Mouse (Mus musculus) kidney, adult 10 weeks (tissue): Measurements from ENCODE around the gene Vmn1r85. TPM values are rescaled to one million over a fixed set of nuclear protein-coding genes. Genes with fewer than 3 reads are reported as not detected.

Experiments used
- polyA plus RNA-seq: library from polyadenylated mRNA; stranded (reverse); fragments of 350-450 nt; fragmentation: Illumina TruSeq; extraction: RNeasy Lipid Tissue Mini Kit (QIAGEN cat#74804); gene quantifications from one replicate; pipeline ENCODE4 v1.2.3, GENCODE M21; 2014; ENCODE audit warnings: low read depth, low replicate concordance

Gene Vmn1r85
- polyA plus RNA-seq, result not detected

GRCm38 (mm10) chr7:13095073-13095472 is at the start of gene Vmn1r85:
TSS of gene Vmn1r85 (minus strand) at chr7:13095173.

DNA sequence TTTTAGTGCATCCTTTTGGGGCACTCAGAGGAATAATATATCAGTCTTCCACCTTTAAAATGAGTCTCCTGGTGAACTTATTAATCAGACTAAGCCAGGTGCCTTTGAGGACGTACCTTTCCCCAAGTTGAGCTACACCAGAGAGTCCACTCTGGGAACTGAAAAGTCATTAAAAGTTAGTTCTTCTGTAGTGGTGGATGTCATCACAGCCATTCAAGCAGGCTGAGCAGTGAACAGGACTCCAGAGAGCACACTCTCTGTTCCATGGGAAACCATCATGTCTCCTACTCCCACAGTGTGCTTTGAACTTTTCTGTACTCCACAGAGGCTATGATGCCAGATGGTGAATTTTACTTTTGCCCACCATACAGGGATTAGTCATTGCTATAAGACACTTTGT is 45.1 kb upstream of the Vmn1r85 start, which contains the start of gene Vmn1r87:
TSS of gene Vmn1r87 (minus strand) at position 101 of the 400 bp plus-strand sequence.

GRCm38 (mm10) chr7:13119817-13120216 is 24.8 kb upstream of the Vmn1r85 start, which contains the start of gene Vmn1r86:
TSS of gene Vmn1r86 (minus strand) at chr7:13119917.

DNA sequence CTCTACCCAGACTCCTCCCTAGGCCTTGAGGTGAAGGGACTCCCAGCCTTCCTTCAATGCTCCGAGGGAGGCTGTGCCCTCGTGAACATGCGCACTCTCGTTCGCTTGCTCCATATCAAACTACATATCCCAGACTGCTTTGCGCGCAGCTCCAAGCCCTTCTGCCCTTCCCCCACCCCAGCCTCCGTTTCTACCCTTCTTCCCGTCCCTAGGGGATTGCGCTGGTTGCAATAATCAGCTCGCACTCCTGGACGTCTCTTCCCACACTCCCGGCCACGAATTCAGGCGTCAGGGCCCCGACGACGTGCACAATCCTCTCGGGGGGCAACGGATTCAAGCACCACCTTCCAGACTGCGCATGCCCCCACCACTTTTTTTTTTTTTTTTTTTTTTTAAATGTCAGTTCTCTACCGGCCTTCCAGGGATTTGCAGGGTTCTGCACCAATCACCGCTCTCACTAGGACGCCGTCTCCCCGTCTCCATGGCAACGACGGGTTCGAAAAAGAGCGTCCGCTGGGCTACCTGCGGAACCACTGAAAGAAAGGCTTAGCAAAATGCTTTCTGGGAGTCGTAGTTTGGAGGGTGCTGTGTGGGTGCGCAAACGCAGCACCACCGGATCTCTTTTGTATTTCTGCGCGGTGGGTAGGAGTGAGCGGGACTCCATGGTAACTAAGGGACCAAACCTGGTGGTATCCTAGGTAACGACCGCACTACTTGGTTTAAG is 40.5 kb downstream of the Vmn1r85 start, which contains the start of gene Mzf1:
TSS of gene Mzf1 (minus strand) at position 478 of the 724 bp plus-strand sequence.

GRCm38 (mm10) chr7:13037901-13038555 is 56.9 kb downstream of the Vmn1r85 start, which contains the start of gene Ube2m:
TSS of gene Ube2m (minus strand) at chr7:13038275.

DNA sequence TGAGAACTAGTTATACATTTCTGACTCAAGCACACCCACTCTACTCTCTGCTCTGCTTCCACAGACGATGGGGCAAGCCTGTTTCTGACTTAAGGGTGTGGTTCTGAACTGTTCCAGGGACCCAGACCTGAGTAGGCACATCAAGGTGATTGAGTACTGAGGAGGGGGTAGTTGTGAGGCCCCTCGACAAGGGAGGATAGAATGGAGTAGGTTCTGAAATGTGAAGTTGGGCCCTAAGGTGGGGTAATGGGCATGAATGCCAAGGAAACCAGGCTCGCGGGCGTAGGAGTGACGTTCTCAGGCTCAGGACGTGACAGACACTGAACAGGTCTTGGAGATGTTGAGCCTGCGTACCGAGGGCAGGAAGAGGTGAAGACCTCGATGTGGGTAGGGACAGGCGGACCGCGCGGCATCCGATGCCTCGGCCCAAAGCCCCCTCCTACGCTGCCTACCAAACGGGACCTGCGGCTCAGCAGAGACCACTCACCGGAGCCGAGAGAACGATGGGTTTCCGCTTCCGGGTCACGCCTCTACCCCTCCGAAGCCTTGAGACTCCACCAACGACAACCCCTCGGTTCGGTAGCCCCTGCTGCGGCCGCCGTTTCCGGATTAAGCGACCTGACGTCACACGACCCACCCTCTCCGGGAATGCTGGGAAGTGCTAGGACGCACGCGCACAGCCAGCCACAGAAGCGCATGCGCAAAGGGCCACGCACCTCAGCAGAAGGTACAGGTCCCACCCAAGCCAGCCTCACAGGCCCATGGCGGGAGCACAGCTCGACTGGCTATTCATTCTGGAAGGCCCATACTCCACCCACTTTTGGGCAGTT is 60.6 kb downstream of the Vmn1r85 start, which contains the start of gene Chmp2a:
TSS of gene Chmp2a (minus strand) at position 660 of the 830 bp plus-strand sequence.

Other genes starting within 250 kb of the Vmn1r85 start
- gene Zfp128, start 214.0 kb downstream of the Vmn1r85 start, polyA plus RNA-seq, result 5.7 TPM
- 5.6 TPM for gene Zscan22, start 197.4 kb downstream of the Vmn1r85 start, polyA plus RNA-seq
- gene Rps5, start 172.9 kb downstream of the Vmn1r85 start, polyA plus RNA-seq, result 13.9 TPM
- 0.16 TPM for gene Rnf225, start 167.8 kb downstream of the Vmn1r85 start, polyA plus RNA-seq
- 2.7 TPM for gene Zfp324, start 129.3 kb downstream of the Vmn1r85 start, polyA plus RNA-seq
- gene Zfp446, start 117.3 kb downstream of the Vmn1r85 start, polyA plus RNA-seq, result 2.0 TPM
- gene Slc27a5, start 97.0 kb downstream of the Vmn1r85 start, polyA plus RNA-seq, result not detected
- gene Trim28, start 96.1 kb downstream of the Vmn1r85 start, polyA plus RNA-seq, result 13.1 TPM
- gene Zbtb45, start 85.1 kb downstream of the Vmn1r85 start, polyA plus RNA-seq, result 0.44 TPM
- 117 TPM for gene Chmp2a, start 60.4 kb downstream of the Vmn1r85 start, polyA plus RNA-seq
- 64.8 TPM for gene Ube2m, start 56.9 kb downstream of the Vmn1r85 start, polyA plus RNA-seq
- gene Mzf1, start 40.4 kb downstream of the Vmn1r85 start, polyA plus RNA-seq, result 0.36 TPM
- gene Vmn1r86, start 24.7 kb upstream of the Vmn1r85 start, polyA plus RNA-seq, result not detected
- not detected for gene Vmn1r87, start 45.0 kb upstream of the Vmn1r85 start, polyA plus RNA-seq
- not detected for gene Vmn1r88, start 64.4 kb upstream of the Vmn1r85 start, polyA plus RNA-seq
- gene Vmn1r89, start 117.8 kb upstream of the Vmn1r85 start, polyA plus RNA-seq, result not detected
- gene Lig1, start 182.1 kb upstream of the Vmn1r85 start, polyA plus RNA-seq, result 2.9 TPM
- gene Zswim9, start 183.5 kb upstream of the Vmn1r85 start, polyA plus RNA-seq, result 4.9 TPM
- gene Pla2g4c, start 229.5 kb upstream of the Vmn1r85 start, polyA plus RNA-seq, result 0.20 TPM